Mouse (Mus musculus) macrophage (primary cell): ENCODE data around the gene Polr2i. TPM values are rescaled to one million over a fixed set of nuclear protein-coding genes. Genes with fewer than 3 reads are reported as not detected.
"Not testable (repeated sequence)": the region's sequence is repeated elsewhere in the genome, so short reads cannot be mapped to it uniquely, and the experiment has no call there.

Source experiments
- H3K27ac ChIP-seq: fragments of 350-480 bp; formaldehyde crosslinking; 2 replicates; pipeline ENCODE4 v1.9.0; 2021
- H3K36me3 ChIP-seq: fragments of 350-480 bp; formaldehyde crosslinking; 2 replicates; pipeline ENCODE4 v1.9.0; 2021; ENCODE audit errors: inconsistent target
- H3K4me3 ChIP-seq: fragments of 350-480 bp; formaldehyde crosslinking; 2 replicates; pipeline ENCODE4 v1.9.0; 2021; ENCODE audit errors: inconsistent target
- H3K79me2 ChIP-seq: fragments of 350-480 bp; formaldehyde crosslinking; 2 replicates; pipeline ENCODE4 v1.9.0; 2021; ENCODE audit errors: inconsistent target
- WGBS: methylation state at CpG from one replicate; pipeline ENCODE4 v1.1.7; 2026; ENCODE audit warnings: inconsistent platforms; ENCODE audit not compliant: missing documents; 5-methylcytosine and 5-hydroxymethylcytosine counted together
- polyA plus RNA-seq: library from polyadenylated mRNA; stranded (reverse); fragments of 250-400 nt; gene quantifications from 3 replicates; pipeline ENCODE4 v1.2.4, GENCODE M21; 2018; ENCODE audit warnings: inconsistent platforms

Polr2i gene
- polyA plus RNA-seq, 1 experiment from 2014 or later = 34.2 TPM

- 4% methylated on average over 16 of the region's 16 CpGs for WGBS
- no peaks in the 10 kb centered on the region for H3K79me2 ChIP-seq
- peak overlapping the region; percentile 29 for H3K4me3 ChIP-seq
- H3K27ac ChIP-seq = no peak overlapping the region
- H3K36me3 ChIP-seq = peaks cover 17% of the 10 kb centered on the region
These were observed 12.3 kb upstream of the Polr2i start for GRCm38 (mm10) chr7:30219293-30220007.

GRCm38 (mm10) chr7:30220008-30220356 lies 11.8 kb upstream of the Polr2i start:
- no peaks in the 10 kb centered on the region for H3K79me2 ChIP-seq
- H3K27ac ChIP-seq = no peak overlapping the region
- peaks cover 22% of the 10 kb centered on the region for H3K36me3 ChIP-seq
- 17% methylated on average over 11 of the region's 11 CpGs for WGBS
- H3K4me3 ChIP-seq = peak overlapping the region; percentile 29; the same call in 1 of the 2 replicates

- Histone ChIP-seq H3K79me2 (no peaks in the 10 kb centered on the region), H3K27ac (no peak overlapping the region)
- 96% methylated on average over 3 of the region's 3 CpGs for WGBS
These were observed 10.3 kb upstream of the Polr2i start for GRCm38 (mm10) chr7:30221433-30221832.

GRCm38 (mm10) chr7:30222205-30222604 lies 9.5 kb upstream of the Polr2i start:
- Histone ChIP-seq H3K27ac (no peak overlapping the region), H3K79me2 (no peaks in the 10 kb centered on the region), H3K4me3 (no peak overlapping the region), H3K36me3 (peaks cover 42% of the 10 kb centered on the region)
- 93% methylated on average over 5 of the region's 5 CpGs for WGBS

More at GRCm38 (mm10) chr7:30221433-30221832, 10.3 kb upstream of the Polr2i start:
- Histone ChIP-seq H3K4me3 (no peak overlapping the region), H3K36me3 (peaks cover 34% of the 10 kb centered on the region)

GRCm38 (mm10) chr7:30224206-30224605 lies 7.5 kb upstream of the Polr2i start:
- peaks cover 50% of the 10 kb centered on the region for H3K36me3 ChIP-seq
- no peak overlapping the region for H3K4me3 ChIP-seq
- no peaks in the 10 kb centered on the region for H3K79me2 ChIP-seq
- WGBS = 95% methylated on average over 12 of the region's 12 CpGs
- H3K27ac ChIP-seq = no peak overlapping the region

GRCm38 (mm10) chr7:30231328-30231668 lies 450 bp upstream of the Polr2i start:
- 0% methylated on average over 16 of the region's 16 CpGs for WGBS

GRCm38 (mm10) chr7:30232631-30233148 lies 942 bp downstream of the Polr2i start:
- peak overlapping the region; percentile 97 for H3K4me3 ChIP-seq
- WGBS = 9% methylated on average over 24 of the region's 24 CpGs
- H3K27ac ChIP-seq = peak overlapping the region; percentile 84
- H3K79me2 ChIP-seq = peaks cover 17% of the 10 kb centered on the region
- peaks cover 3% of the 10 kb centered on the region; the same call in 1 of the 2 replicates for H3K36me3 ChIP-seq

More at GRCm38 (mm10) chr7:30231328-30231668, 450 bp upstream of the Polr2i start:
- Histone ChIP-seq H3K27ac (peak overlapping the region; percentile 24), H3K79me2 (peaks cover 17% of the 10 kb centered on the region), H3K36me3 (peaks cover 17% of the 10 kb centered on the region), H3K4me3 (peak overlapping the region; percentile 97)

GRCm38 (mm10) chr7:30233387-30233786 lies 1.6 kb downstream of the Polr2i start:
- Histone ChIP-seq H3K4me3 (no peak overlapping the region), H3K36me3 (no peaks in the 10 kb centered on the region), H3K79me2 (peaks cover 17% of the 10 kb centered on the region), H3K27ac (no peak overlapping the region)
- WGBS = 94% methylated on average over 16 of the region's 20 CpGs

- no peak overlapping the region for H3K4me3 ChIP-seq
- H3K27ac ChIP-seq = no peak overlapping the region
- 93% methylated on average over 15 of the region's 15 CpGs for WGBS
- no peaks in the 10 kb centered on the region for H3K36me3 ChIP-seq
- H3K79me2 ChIP-seq = peaks cover 17% of the 10 kb centered on the region
These were observed 2.6 kb downstream of the Polr2i start for GRCm38 (mm10) chr7:30234276-30234858.

GRCm38 (mm10) chr7:30235091-30235490 lies 3.3 kb downstream of the Polr2i start:
- Histone ChIP-seq H3K4me3 (no peak overlapping the region), H3K36me3 (peaks cover 4% of the 10 kb centered on the region; the same call in 1 of the 2 replicates), H3K27ac (no peak overlapping the region), H3K79me2 (peaks cover 14% of the 10 kb centered on the region)
- WGBS = 91% methylated on average over 8 of the region's 8 CpGs

- 91% methylated on average over 4 of the region's 4 CpGs for WGBS
- Histone ChIP-seq H3K4me3 (no peak within 1 kb of the TSS), H3K36me3 (peaks cover 9% of the 10 kb centered on the region; the same call in 1 of the 2 replicates), H3K27ac (no peak within 1 kb of the TSS), H3K79me2 (peaks cover 8% of the 10 kb centered on the region)
These were observed 3.9 kb downstream of the Polr2i start, which contains the start of gene Ovol3 for GRCm38 (mm10) chr7:30235625-30236024. TSS of gene Ovol3 (minus strand) at chr7:30235725.

GRCm38 (mm10) chr7:30237374-30237773 lies 5.6 kb downstream of the Polr2i start:
- H3K27ac ChIP-seq, H3K4me3 ChIP-seq, H3K79me2 ChIP-seq: not testable (repeated sequence)
- WGBS = 85% methylated on average over 3 of the region's 3 CpGs
- peaks cover 26% of the 10 kb centered on the region; the same call in 1 of the 2 replicates for H3K36me3 ChIP-seq

GRCm38 (mm10) chr7:30251956-30252954 lies 20.5 kb downstream of the Polr2i start:
- no peak overlapping the region for H3K27ac ChIP-seq
- peaks cover 44% of the 10 kb centered on the region; the same call in 1 of the 2 replicates for H3K36me3 ChIP-seq
- no peaks in the 10 kb centered on the region for H3K79me2 ChIP-seq
- WGBS = 96% methylated on average over 12 of the region's 12 CpGs
- no peak overlapping the region for H3K4me3 ChIP-seq

- WGBS = 55% methylated on average over 2 of the region's 2 CpGs
- Histone ChIP-seq H3K79me2 (no peaks in the 10 kb centered on the region), H3K4me3 (no peak overlapping the region), H3K36me3 (peaks cover 37% of the 10 kb centered on the region; the same call in 1 of the 2 replicates), H3K27ac (peak overlapping the region; percentile 16; the same call in 1 of the 2 replicates)
These were observed 33.3 kb downstream of the Polr2i start for GRCm38 (mm10) chr7:30265041-30265440.
